Mouse (Mus musculus) cerebellum, adult 2 months (tissue): ENCODE measurements at regions not wholly inside any gene's neighbourhood (a gene's known extent, or its start where the extent isn't known, plus 50 kb on each side); places are given as distances from the start of the nearest gene placed in this dataset.

Source experiments
- CTCF ChIP-seq: fragments of 200-500 bp; IDR thresholded peaks from 2 replicates; pipeline ENCODE4 v1.5.1; 2011; ENCODE audit warnings: low read depth, mild to moderate bottlenecking, control low read depth, low read length, moderate library complexity, borderline replicate concordance; ENCODE audit not compliant: insufficient read depth
- POLR2A ChIP-seq: fragments of 200-500 bp; IDR thresholded peaks from 2 replicates; pipeline ENCODE4 v1.6.1; 2011; ENCODE audit warnings: low read length, control low read depth, borderline replicate concordance; ENCODE audit not compliant: insufficient read depth

- TF ChIP-seq CTCF (no peak), POLR2A (no peak)
Measured at GRCm38 (mm10) chr4:84151247-84151646, 523.8 kb downstream of the Bnc2 start.
